15 mouse cellular contexts compared by ENCODE assay signal in the genomic region with DNA sequence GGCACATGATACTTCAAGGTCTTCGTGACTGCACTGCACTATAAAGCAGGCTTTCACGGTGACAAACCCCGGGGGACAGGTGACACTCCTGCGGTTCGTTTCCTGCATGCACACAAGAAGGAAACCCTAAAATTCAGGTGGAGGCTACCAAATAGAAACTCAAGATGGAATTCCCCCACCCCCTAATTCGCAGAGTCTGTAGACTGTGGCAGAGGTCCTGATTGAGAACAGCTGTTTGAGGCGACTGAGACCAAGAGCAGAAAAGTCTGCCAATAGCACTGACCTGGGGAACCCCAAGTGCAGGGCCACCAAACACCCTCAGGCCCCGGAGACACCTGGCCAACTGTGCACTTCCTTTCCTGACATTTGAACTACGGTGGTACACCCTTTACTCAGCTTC.
DNase-seq lines count a peak whose midpoint lies in the region; ATAC-seq and TF ChIP-seq lines count a peak whose summit lies in the region.
"Had no signal": no experiment of that assay in that cellular context is flagged by ENCODE, and none has a peak within 500 bp of the region (broad histone marks: within the 10 kb centered on the region; RNA-seq: fewer than 3 reads in every experiment).

No protein-coding gene starts in this region.

- H3K9me3 ChIP-seq in limb, embryonic 12.5 days: no peaks in the 10 kb centered on the region
- H3K9me3 ChIP-seq in forebrain, embryonic 13.5 days (replicated peaks): no peaks in the 10 kb centered on the region
- H3K9me3 ChIP-seq: midbrain, embryonic 12.5 days had no signal

- H3K4me3 ChIP-seq in limb, embryonic 12.5 days (replicated peaks): no peak overlapping the region
- no peak overlapping the region for H3K4me3 ChIP-seq in forebrain, embryonic 13.5 days
- H3K4me3 ChIP-seq in lung, adult 2 months (replicated peaks; ENCODE audit: extremely low read depth, low read depth, low read length): no peak overlapping the region
- H3K4me3 ChIP-seq: midbrain, embryonic 12.5 days had no signal

- TF ChIP-seq POLR2A in lung, adult 2 months (IDR thresholded peaks at IDR 0.05; ENCODE audit: borderline replicate concordance, extremely low read depth, low read depth, low read length): no peak

- ATAC-seq in limb, embryonic 12.5 days (ENCODE audit: insufficient number of reproducible peaks, insufficient read depth, low FRiP score, low TSS enrichment, low read depth): no peak
- ATAC-seq in forebrain, embryonic 13.5 days: no peak
- ATAC-seq: forebrain, embryonic 16.5 days; hindbrain, embryonic 16.5 days; Patski had no signal

- peak; percentile 33 for DNase-seq in thymus, postnatal 14 days
- DNase-seq in thymus, postnatal 36 days: no peak
- peak; percentile 47 for DNase-seq in embryo, embryonic 11 days
- DNase-seq in adrenal gland, postnatal 4 days (ENCODE audit: low spot score in 2 of 2): no peak
- no peak for DNase-seq in lung, adult 2 months
- DNase-seq: gastrocnemius, postnatal 10 days; left cerebral cortex, postnatal 4 days; lung, postnatal 36 days had no signal

- no peaks in the 10 kb centered on the region for H3K36me3 ChIP-seq in limb, embryonic 12.5 days
- no peaks in the 10 kb centered on the region for H3K36me3 ChIP-seq in forebrain, embryonic 13.5 days (ENCODE audit: poor library complexity, severe bottlenecking)
- H3K36me3 ChIP-seq: midbrain, embryonic 12.5 days had no signal

- TF ChIP-seq CTCF in lung, adult 2 months (IDR thresholded peaks at IDR 0.05; ENCODE audit: insufficient read depth, low read length): no peak

- peaks cover 23% of the 10 kb centered on the region for H3K27me3 ChIP-seq in limb, embryonic 12.5 days
- no peaks in the 10 kb centered on the region for H3K27me3 ChIP-seq in forebrain, embryonic 13.5 days
- H3K27me3 ChIP-seq: midbrain, embryonic 12.5 days; Patski had no signal

- peak overlapping the region; percentile 8; the same call in 1 of the 2 replicates for H3K4me2 ChIP-seq in limb, embryonic 12.5 days
- H3K4me2 ChIP-seq in forebrain, embryonic 13.5 days: no peak overlapping the region
- H3K4me2 ChIP-seq: heart, embryonic 11.5 days; midbrain, embryonic 12.5 days had no signal

- H3K9ac ChIP-seq in limb, embryonic 12.5 days (replicated peaks): no peak overlapping the region
- H3K9ac ChIP-seq in forebrain, embryonic 13.5 days: no peak overlapping the region
- H3K9ac ChIP-seq: midbrain, embryonic 12.5 days had no signal

- WGBS in limb, embryonic 12.5 days: 17% methylated on average over 9 of the region's 9 CpGs
- WGBS in forebrain, embryonic 13.5 days: 93% methylated on average over 9 of the region's 9 CpGs
- WGBS in lung, adult 2 months: 63% methylated on average over 9 of the region's 9 CpGs

- peaks cover 38% of the 10 kb centered on the region for H3K4me1 ChIP-seq in limb, embryonic 12.5 days (replicated peaks)
- peaks cover 2% of the 10 kb centered on the region for H3K4me1 ChIP-seq in forebrain, embryonic 13.5 days
- no peaks in the 10 kb centered on the region for H3K4me1 ChIP-seq in lung, adult 2 months (ENCODE audit: control insufficient read depth, insufficient read depth, low read length)
- H3K4me1 ChIP-seq: midbrain, embryonic 12.5 days had no signal

- H3K27ac ChIP-seq in limb, embryonic 12.5 days: peak overlapping the region; percentile 78
- H3K27ac ChIP-seq in forebrain, embryonic 13.5 days: no peak overlapping the region
- H3K27ac ChIP-seq: midbrain, embryonic 12.5 days had no signal

Comparison
In these comparisons a context has a peak if more than half of its experiments do, and no peak if none do; other contexts are left out.
1. DNase-seq: peak in thymus, postnatal 14 days (single experiment) and embryo, embryonic 11 days (single experiment); none in thymus, postnatal 36 days (0 of 2), adrenal gland, postnatal 4 days (0 of 2) and lung, adult 2 months (single experiment).